Mouse (Mus musculus): ENCODE data around the gene Phf19.

- no peak for TF ChIP-seq POLR2A (IDR thresholded peaks at IDR 0.05; ENCODE audit: insufficient read length, low read depth)
- TF ChIP-seq MYOG (IDR thresholded peaks at IDR 0.05; ENCODE audit: control insufficient read depth in 1 of 3, insufficient read depth in 1 of 3, insufficient read length in 2 of 3, low read depth in 2 of 3) = no peak
- TF ChIP-seq POLR2AphosphoS2 (IDR thresholded peaks at IDR 0.05; ENCODE audit: insufficient read length, low read depth) = no peak
- no peak for TF ChIP-seq REST (IDR thresholded peaks at IDR 0.05; ENCODE audit: insufficient read depth, insufficient read length)
- TF ChIP-seq TCF12 (IDR thresholded peaks at IDR 0.05; ENCODE audit: insufficient read depth, poor library complexity, severe bottlenecking) = no peak
Measured at GRCm38 (mm10) chr2:34958036-34958435, 44.2 kb upstream of the Phf19 start.
